Mouse (Mus musculus) heart, embryonic 14.5 days (tissue): ENCODE data around the gene Spg7. TPM values are rescaled to one million over a fixed set of nuclear protein-coding genes. Genes with fewer than 3 reads are reported as not detected.

Experiments used
- ATAC-seq: fragments of 200-750 bp; cut with Nextera tagmentation; 2 replicates; pipeline ENCODE4 v1.8.0; 2017; ENCODE audit warnings: low read depth, moderate TSS enrichment; ENCODE audit not compliant: insufficient number of reproducible peaks, insufficient read depth, low FRiP score
- H3K27ac ChIP-seq, 2 experiments: fragments of 200-500 bp in 1 of 2; fragments of 300-500 bp in 1 of 2; sonication (generic) in 1 of 2; replicated peaks in 1 of 2; 2 replicates each; pipeline ENCODE4 v1.5.1; 2012 to 2014; ENCODE audit warnings: low read depth in 2 of 2, low read length in 2 of 2, control low read depth in 1 of 2, mild to moderate bottlenecking in 1 of 2, mixed read lengths in 1 of 2; ENCODE audit not compliant: control insufficient read depth in 1 of 2, insufficient read depth in 1 of 2
- H3K27me3 ChIP-seq: fragments of 300-500 bp; sonication (generic); 2 replicates; pipeline ENCODE4 v1.6.1; 2014; ENCODE audit warnings: mild to moderate bottlenecking, low read length, control low read depth; ENCODE audit not compliant: control insufficient read depth, insufficient read depth
- H3K36me3 ChIP-seq: fragments of 300-500 bp; sonication (generic); 2 replicates; pipeline ENCODE4 v1.6.1; 2014; ENCODE audit warnings: mild to moderate bottlenecking, control low read depth, low read length, mixed read lengths; ENCODE audit not compliant: control insufficient read depth, insufficient read depth
- H3K4me1 ChIP-seq, 2 experiments: fragments of 200-500 bp in 1 of 2; fragments of 300-500 bp in 1 of 2; sonication (generic) in 1 of 2; 2 replicates each; pipeline ENCODE4 v1.6.1; 2012 to 2014; ENCODE audit warnings: low read length in 2 of 2, control low read depth in 1 of 2, mixed read lengths in 1 of 2; ENCODE audit not compliant: control insufficient read depth in 2 of 2, insufficient read depth in 2 of 2
- H3K4me2 ChIP-seq: fragments of 300-500 bp; sonication (generic); 2 replicates; pipeline ENCODE4 v1.6.1; 2014; ENCODE audit warnings: mild to moderate bottlenecking, low read length
- H3K4me3 ChIP-seq, 2 experiments: fragments of 200-500 bp in 1 of 2; fragments of 300-500 bp in 1 of 2; sonication (generic) in 1 of 2; 2 replicates each; pipeline ENCODE4 v1.5.1; 2012 to 2014; ENCODE audit warnings: low read length in 2 of 2, mild to moderate bottlenecking in 2 of 2, control low read depth in 1 of 2, low read depth in 1 of 2, moderate library complexity in 1 of 2; ENCODE audit not compliant: control insufficient read depth in 1 of 2, insufficient read depth in 1 of 2
- H3K9ac ChIP-seq: fragments of 300-500 bp; sonication (generic); 2 replicates; pipeline ENCODE4 v1.6.1; 2014; ENCODE audit warnings: mild to moderate bottlenecking, low read length
- H3K9me3 ChIP-seq: fragments of 300-500 bp; sonication (generic); 2 replicates; pipeline ENCODE4 v1.6.1; 2016; ENCODE audit warnings: low read length, control low read depth; ENCODE audit not compliant: control insufficient read depth
- WGBS: fragments of 180-500 bp; shearing (Covaris S2); extraction: QIAGEN DNeasy Blood & Tissue Kit; methylation state at CpG from one replicate; pipeline ENCODE4 v1.1.7; 2014; 5-methylcytosine and 5-hydroxymethylcytosine counted together
- polyA plus RNA-seq: library from polyadenylated mRNA; unstranded; fragments of >200 nt; fragmentation: Nextera tagmentation; extraction: Ambion mirVana; gene quantifications from 2 replicates; pipeline ENCODE4 v1.2.1, GENCODE M21; 2014

Gene Spg7
- polyA plus RNA-seq, 1 experiment from 2014 or later: 64.7 TPM

GRCm38 (mm10) chr8:123114644-123115043 is 51.9 kb downstream of the Spg7 start:
- peaks cover 7 to 17% of the 10 kb centered on the region in 2 experiments; a peak in 3 of 4 replicates for H3K4me1 ChIP-seq
- no peak overlapping the region for H3K4me2 ChIP-seq
- no peak overlapping the region for H3K9ac ChIP-seq
- no peak for ATAC-seq
- H3K27ac ChIP-seq: no peak overlapping the region
- peaks cover 43% of the 10 kb centered on the region for H3K27me3 ChIP-seq
- H3K36me3 ChIP-seq: no peaks in the 10 kb centered on the region
- 29% methylated on average over 3 of the region's 3 CpGs for WGBS
- H3K9me3 ChIP-seq: no peaks in the 10 kb centered on the region
- H3K4me3 ChIP-seq: no peak overlapping the region

GRCm38 (mm10) chr8:123117127-123117731 is 54.5 kb downstream of the Spg7 start, which contains the start of gene Cpne7:
Cpne7 (plus strand) TSS chr8:123117374.
- Histone ChIP-seq H3K4me3 (peak within 1 kb of the TSS; percentile 33 to 51), H3K36me3 (no peaks in the 10 kb centered on the region), H3K27ac (no peak within 1 kb of the TSS), H3K27me3 (peaks cover 45% of the 10 kb centered on the region), H3K9me3 (no peaks in the 10 kb centered on the region), H3K4me2 (peak within 1 kb of the TSS; percentile 85), H3K9ac (peak within 1 kb of the TSS; percentile 54), H3K4me1 (peaks cover 7 to 17% of the 10 kb centered on the region in 2 experiments; a peak in 3 of 4 replicates)
- under 1% methylated on average over 51 of the region's 51 CpGs for WGBS
- no peak for ATAC-seq

- WGBS: 3% methylated on average over 17 of the region's 17 CpGs
- Histone ChIP-seq H3K4me2 (peak overlapping the region; percentile 85), H3K9ac (peak overlapping the region; percentile 54; the same call in 1 of the 2 replicates), H3K4me1 (peaks cover 7 to 17% of the 10 kb centered on the region in 2 experiments; a peak in 3 of 4 replicates), H3K27ac (no peak overlapping the region), H3K36me3 (no peaks in the 10 kb centered on the region), H3K4me3 (peak overlapping the region; percentile 33 to 51), H3K27me3 (peaks cover 45% of the 10 kb centered on the region), H3K9me3 (no peaks in the 10 kb centered on the region)
- no peak for ATAC-seq
Observed at GRCm38 (mm10) chr8:123117744-123118143, 55.0 kb downstream of the Spg7 start.

- Histone ChIP-seq H3K36me3 (no peaks in the 10 kb centered on the region), H3K9me3 (no peaks in the 10 kb centered on the region), H3K27me3 (peaks cover 39% of the 10 kb centered on the region), H3K27ac (no peak overlapping the region), H3K4me1 (peaks cover 16 to 17% of the 10 kb centered on the region in 2 experiments; a peak in 3 of 4 replicates), H3K9ac (no peak overlapping the region), H3K4me2 (no peak overlapping the region), H3K4me3 (no peak overlapping the region)
- ATAC-seq: no peak
- 56% methylated on average over 9 of the region's 9 CpGs for WGBS
Observed at GRCm38 (mm10) chr8:123122059-123122458, 59.3 kb downstream of the Spg7 start.

GRCm38 (mm10) chr8:123122670-123123069 is 59.9 kb downstream of the Spg7 start:
- Histone ChIP-seq H3K4me1 (peaks cover 11 to 13% of the 10 kb centered on the region in 2 experiments; a peak in 3 of 4 replicates), H3K36me3 (no peaks in the 10 kb centered on the region), H3K9ac (no peak overlapping the region), H3K27ac (no peak overlapping the region), H3K4me2 (no peak overlapping the region), H3K4me3 (no peak overlapping the region), H3K9me3 (no peaks in the 10 kb centered on the region), H3K27me3 (peaks cover 34% of the 10 kb centered on the region)
- 69% methylated on average over 5 of the region's 5 CpGs for WGBS
- ATAC-seq: no peak

- 0 out of 2 replicates have a peak, but pooled peaks have one; percentile 36 for ATAC-seq
- no peaks in the 10 kb centered on the region for H3K9me3 ChIP-seq
- H3K4me3 ChIP-seq: no peak overlapping the region
- 8% methylated on average over 19 of the region's 19 CpGs for WGBS
- peaks cover 16% of the 10 kb centered on the region for H3K27me3 ChIP-seq
- H3K4me1 ChIP-seq: peaks cover 5 to 12% of the 10 kb centered on the region in 2 experiments; a peak in 1 of 4 replicates
- H3K27ac ChIP-seq: no peak overlapping the region
- no peak overlapping the region for H3K9ac ChIP-seq
- H3K4me2 ChIP-seq: peak overlapping the region; percentile 18; the same call in 1 of the 2 replicates
- H3K36me3 ChIP-seq: no peaks in the 10 kb centered on the region
Observed at GRCm38 (mm10) chr8:123126193-123126816, 63.6 kb downstream of the Spg7 start.

- peaks cover 3 to 7% of the 10 kb centered on the region in 2 experiments; a peak in 2 of 4 replicates for H3K4me1 ChIP-seq
- H3K4me2 ChIP-seq: 0 out of 2 replicates have a peak overlapping the region, but pooled peaks have one; percentile 11
- no peak overlapping the region for H3K9ac ChIP-seq
- no peaks in the 10 kb centered on the region for H3K36me3 ChIP-seq
- no peak overlapping the region for H3K27ac ChIP-seq
- no peak for ATAC-seq
- H3K27me3 ChIP-seq: peaks cover 11% of the 10 kb centered on the region
- H3K4me3 ChIP-seq: no peak overlapping the region
- no peaks in the 10 kb centered on the region for H3K9me3 ChIP-seq
- WGBS: 47% methylated on average over 9 of the region's 9 CpGs
Observed at GRCm38 (mm10) chr8:123131041-123131440, 68.3 kb downstream of the Spg7 start.
